Mouse (Mus musculus) regulatory T cell (primary cell): ENCODE measurements at regions not wholly inside any gene's neighbourhood (a gene's known extent, or its start where the extent isn't known, plus 50 kb on each side); places are given as distances from the start of the nearest gene placed in this dataset.

Experiments used
- in situ Hi-C: fragments of 300-600 bp; cut with MboI, MseI; formaldehyde crosslinking; loops from one replicate; pipeline ENCODE4 v1.15.1; 2025; ENCODE audit warnings: high pct_unique_total_duplicates

DNA sequence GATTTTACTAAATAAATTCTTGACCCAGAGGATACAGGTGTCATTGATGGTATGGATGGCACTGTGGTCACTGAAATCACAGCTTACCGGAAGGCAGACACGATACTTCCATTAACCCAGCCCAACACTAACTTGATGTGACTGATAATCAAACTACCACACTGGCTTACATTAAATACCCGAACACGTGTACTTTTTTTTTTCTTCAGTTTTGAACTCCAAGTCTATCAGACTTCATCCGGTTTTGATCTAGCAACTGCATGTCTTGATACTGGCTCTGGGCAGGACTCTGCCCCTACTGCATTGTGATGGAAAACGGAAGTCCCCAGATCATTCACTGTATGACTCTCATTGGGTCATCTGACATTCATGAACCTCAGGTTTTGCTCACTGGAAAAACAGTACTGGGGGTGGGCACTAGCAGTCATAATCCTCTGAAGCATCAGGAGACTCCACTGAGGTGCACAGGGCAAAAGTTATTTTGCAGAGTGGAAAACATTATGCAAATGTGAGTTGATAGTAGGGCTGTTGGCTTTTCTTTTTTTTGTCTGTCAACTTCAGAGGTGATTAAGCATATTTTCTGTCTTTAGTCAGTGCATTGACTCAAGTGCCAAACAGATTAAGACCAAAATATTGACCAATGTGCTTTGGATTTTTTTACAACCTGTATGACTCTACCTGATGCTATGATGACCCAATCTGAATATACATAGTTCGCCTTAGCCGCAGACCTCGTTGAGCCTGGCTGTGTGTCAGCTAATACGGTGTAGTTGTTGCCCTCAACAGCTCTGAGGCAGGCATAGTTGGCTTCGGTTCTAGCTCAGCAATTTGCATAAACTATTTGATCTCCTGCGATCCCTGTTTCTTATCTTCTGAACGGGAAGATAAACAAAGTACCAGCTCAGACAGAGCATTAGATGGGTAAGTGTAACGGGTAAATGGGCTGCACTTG lies 174.1 kb upstream of the Cited2 start:
- in situ Hi-C loops, result no loop called here

DNA sequence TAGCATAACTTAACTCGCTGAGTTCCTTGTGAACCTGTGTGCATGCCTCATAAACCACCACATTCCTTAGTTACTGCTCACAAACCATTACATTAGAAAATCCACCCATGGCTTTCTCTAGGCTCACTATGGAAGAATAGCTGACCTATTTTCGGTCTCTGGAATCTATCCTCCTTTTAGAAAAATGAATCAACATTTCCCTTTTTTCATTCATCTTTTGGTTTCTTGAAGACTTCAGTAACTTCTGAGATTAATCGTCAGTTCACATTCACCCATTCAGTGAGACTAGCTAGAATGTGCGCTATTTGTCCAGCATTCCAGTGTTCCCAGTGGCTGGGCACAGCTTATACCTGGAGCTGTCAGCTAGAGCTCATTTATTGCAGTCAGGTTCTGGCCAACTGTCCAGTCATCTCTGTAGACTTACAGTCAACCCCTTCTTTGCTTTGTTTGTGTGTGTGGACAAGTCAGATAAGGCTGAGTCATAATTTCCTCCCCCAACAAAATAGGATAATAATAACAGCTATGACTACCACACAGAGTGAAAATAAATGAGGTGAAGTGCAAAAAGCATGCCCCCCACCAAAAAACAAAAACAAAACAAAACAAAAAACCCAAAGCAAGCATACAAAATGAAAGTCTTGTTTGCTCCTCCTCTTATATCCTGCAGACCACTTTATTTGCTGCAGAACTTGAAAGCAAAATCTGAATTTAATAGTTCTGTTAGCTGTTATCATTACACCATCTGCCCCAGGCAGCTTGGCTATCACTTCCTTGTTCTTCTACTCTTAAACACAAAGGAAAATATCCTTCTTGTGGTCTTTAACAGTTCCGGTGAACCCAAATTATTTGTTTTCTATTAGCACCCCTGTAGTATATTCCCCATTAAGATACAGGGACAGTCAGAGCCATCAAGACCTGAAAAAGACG lies 173.0 kb upstream of the Cited2 start:
- in situ Hi-C loops, result loop anchor here (10.0 kb wide), 1 partner anchor 65 kb away; no protein-coding TSS in a partner anchor

DNA sequence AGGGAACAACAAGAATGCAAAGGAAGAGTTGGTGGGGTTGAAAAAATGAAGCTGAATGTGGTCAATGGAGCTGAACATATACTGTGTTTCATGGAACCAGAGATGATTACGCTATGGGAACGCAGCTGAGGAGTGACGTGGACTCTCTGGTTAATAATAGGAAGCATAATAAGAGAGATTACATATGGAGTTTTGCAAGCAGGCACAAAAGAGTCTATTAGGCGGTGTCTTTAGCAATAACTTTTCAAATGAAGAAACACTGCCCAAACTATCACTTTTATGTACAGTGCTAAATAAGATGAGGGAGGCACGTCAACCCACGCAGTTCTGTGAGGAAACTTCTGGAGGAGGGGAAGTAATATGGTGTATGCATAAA lies 172.4 kb upstream of the Cited2 start:
- in situ Hi-C loops, result loop anchor here (10.0 kb wide), 1 partner anchor 64 kb away; no protein-coding TSS in a partner anchor

DNA sequence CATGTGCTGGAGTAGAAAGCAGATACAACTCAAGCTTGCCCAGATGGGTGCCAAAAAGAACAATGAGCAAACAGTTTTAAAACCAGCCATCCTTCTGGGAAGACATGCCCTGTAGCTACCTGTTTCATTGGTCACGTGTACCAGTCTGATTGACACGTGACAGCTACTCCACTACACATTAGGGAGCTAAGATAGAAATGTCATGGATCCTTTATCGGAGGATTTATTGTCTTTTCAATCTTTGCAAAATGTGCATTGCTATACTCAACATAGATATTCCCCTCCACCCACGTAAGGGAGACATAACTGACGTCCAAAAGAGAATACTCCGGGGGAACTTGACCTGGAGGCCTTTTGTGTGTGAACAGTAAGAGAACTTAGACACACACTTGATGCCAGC lies 171.1 kb upstream of the Cited2 start:
- in situ Hi-C loops, result loop anchor here (10.0 kb wide), 1 partner anchor 63 kb away; no protein-coding TSS in a partner anchor

DNA sequence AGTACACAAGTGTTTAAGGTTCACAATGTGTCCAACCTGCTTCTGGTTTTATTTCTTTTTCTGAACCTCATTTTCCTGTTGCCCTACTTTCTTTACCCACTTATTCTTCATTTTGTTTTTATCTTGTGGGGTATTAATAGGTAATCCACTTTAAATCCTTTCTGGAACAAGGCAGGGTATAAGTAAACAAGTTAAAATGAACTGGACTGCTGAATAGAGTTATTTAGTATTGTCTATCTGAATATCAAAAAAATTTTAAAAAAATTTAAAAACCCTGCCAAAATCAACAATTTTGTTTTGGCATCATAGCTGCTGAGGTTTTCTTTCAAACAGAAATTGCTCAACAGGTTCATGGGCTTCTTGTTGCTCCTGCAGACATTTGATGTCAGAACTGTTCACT lies 170.7 kb upstream of the Cited2 start:
- in situ Hi-C loops, result loop anchor here (10.0 kb wide), 1 partner anchor 63 kb away; no protein-coding TSS in a partner anchor

DNA sequence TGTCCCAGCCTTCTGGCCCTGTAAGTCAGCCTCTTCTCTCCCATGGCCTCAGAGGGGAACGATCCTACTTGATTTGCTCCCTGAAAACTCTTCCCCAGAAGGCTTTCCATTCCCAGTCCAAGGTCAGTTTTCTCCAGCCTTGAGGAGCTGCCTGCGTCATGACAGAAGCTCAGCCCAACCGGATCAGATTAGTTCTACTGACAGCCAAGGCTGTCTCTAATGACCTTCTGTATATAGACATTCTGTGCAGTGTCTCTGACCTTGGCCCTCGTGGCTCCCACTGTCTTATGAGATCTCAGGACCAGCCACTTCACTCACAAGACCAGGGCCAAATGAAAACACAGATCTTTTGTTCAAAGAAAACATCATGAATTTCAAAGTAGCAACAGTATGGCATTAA lies 166.6 kb upstream of the Cited2 start:
- in situ Hi-C loops, result loop anchor here (10.0 kb wide), 1 partner anchor 58 kb away; no protein-coding TSS in a partner anchor

DNA sequence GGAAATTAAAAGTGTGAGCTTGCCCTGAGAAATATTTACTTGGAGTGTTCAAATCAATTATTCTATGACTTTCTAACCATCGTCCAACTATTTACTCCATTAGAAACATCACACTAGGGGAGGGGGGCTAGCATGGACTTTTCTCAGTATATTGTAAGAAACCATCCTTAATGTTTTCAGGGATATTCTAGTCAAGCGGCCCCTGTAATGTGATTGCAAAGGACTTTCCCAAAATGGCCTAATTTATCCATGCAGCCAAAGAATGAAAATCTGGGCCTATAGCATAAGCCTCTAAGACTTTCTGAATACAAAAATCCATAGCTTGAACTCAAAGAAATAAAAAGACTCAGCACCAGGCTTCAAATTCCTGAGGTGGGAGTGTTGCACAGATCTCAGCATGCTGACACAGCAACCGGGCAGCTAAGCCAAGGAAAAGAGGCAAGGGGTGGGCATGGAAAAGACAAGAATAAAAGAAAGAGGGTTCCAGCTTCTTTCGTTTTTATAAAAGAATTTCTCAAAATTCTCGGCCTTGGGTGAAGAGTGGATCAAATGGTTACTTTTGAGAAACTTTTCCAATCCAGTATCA lies 163.6 kb upstream of the Cited2 start:
- in situ Hi-C loops, result loop anchor here (10.0 kb wide), 1 partner anchor 55 kb away; no protein-coding TSS in a partner anchor

DNA sequence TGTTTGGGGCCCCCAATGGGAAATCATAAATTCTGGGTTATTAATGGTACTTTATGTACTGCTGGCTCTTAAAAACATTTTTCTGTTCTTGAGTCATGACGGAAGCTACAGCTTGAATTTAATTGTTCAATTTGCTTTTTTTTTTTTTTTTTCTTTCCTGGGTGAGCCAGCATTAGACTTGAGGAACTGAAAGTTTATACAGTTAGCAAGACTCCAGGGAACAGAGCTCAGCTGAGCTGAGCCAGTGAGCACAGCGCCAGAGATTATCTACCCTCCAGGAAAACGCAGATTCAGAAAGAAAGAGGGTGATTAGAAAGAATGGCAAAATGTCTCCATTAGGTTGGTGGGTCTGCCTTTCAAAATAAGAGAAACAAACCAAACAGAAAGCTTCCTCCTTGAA lies 163.0 kb upstream of the Cited2 start:
- in situ Hi-C loops, result loop anchor here (10.0 kb wide), 1 partner anchor 55 kb away; no protein-coding TSS in a partner anchor

DNA sequence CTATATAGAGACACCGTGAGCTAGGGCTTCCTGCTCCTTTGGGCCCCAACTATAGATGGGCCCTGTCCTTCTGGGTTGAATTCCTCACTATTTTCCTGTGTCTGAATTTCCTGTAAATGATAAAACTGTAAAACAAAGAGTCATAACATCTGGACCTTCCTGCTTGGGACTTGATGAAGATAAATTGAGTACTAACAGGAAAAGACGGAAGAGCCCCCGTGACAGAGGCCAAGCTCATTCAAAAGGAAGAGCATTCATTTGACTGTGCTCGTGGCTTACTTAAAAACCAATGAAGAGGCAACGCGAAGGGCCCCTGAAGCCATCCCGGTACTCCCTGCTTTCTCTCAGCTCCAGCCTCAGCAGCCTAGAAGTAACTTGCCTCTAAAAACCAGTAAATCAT lies 161.6 kb upstream of the Cited2 start:
- in situ Hi-C loops, result no loop called here

DNA sequence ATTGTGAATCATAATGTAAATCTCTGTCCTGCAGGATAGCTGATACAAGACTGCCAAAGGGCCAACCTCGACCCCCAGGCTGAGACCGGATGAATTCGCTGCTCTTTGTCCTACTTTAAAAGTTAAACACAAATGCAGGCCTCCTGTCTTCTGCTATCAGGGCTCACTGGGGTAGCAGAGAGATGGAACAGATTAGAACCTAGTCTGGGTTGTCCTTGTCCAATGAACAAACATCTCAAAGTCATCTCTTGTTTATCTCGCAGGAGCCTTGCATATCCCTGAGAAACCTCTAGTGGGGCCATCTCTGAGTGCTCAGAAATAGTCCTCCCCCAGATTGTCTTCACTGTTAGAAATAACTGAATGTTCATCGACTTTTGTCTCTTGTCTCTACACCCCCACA lies 161.0 kb upstream of the Cited2 start:
- in situ Hi-C loops, result no loop called here

DNA sequence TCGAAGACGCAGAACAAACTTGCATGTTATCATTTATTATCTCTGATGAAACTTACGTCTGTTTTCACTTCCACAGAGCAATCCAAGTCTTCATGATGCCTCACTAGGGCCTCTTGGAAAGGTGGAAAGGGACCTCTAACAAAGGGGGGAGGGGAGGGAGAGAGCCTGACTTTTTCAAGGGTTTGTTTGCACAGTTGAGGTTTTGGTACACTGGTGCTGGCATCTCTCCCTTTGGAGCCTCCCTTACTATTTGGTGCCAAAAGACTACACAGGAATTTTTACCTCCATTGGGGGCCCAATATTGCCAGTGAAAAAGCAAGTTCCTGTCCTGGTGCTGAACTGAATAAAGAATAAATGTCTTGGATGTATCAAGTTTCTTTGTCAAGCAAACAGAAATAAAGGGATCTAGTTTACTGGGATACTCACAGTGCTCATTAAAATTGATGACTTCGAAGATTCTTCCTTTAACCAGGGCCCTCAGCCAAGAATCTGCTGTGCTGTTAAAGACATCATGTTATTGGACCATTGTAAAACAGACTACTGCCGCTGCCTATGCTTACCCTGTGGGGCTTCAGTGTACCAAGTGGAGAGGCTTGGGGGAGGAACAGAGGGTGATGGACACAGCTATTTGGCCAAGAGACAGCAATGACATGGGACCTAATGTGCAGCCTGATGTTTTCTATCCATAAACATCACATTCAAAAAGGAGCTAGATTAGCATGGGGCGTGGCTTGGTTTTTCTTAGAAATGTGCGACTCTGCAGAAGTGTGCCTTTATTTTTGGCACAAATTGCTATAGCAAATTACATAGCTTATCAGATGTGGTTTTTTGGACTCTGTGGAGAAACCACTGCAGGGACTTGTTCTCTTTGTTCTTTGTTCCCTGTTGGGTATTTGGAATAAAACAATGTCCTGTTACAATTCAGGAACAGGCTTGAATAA lies 160.3 kb upstream of the Cited2 start:
- in situ Hi-C loops, result no loop called here

DNA sequence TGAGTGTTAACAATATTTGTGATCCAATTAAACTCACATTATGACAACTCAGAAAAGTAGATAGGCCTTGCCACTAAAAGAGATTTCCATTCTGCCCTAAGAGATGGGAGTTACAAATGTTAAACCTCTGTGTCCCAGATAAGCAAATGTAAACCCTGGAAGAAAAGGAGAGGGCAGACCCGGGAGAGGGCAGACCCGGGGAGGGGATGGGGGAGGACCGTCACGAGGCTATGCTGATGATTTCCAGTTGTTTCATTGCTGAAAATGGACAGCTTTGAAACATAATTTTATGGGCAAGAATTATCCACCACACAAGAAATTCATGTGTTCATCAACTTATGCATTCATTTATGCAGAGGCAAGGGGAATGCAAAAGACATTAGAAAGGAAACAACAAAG lies 159.7 kb upstream of the Cited2 start:
- in situ Hi-C loops, result no loop called here

DNA sequence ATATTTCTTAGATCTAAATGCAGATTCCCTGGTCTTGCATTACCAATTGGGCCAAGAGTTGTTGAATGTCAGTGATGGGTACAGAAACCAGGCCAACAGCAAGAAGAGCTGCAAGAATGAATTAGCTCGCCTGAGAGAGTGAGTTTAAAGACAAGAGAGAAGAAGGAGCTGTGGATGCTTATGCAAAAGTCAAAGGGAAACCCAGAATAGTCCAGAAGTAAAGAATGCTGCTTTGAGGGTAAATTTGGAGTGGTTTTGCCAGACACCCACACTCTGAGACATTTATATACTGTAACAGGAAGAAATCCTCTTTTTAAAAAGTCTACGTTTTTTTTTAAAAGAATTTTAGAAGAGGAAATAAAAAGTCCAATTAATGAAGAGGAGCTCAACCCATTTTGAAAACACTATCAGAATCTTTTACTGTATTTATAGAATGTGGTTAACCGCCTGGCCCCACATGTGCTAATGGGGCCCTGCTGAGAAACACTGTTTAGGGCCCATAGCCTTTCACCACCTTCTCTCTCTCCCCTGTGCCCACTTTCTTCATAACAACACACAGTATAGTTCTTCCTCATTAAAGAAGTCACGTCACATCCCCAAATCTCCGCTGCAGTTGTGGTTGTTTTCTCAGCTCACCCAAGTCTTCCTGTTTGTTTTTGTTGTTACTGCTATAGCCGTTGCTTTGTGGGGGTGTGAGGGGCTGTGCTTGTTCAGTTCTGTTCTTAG lies 158.0 kb upstream of the Cited2 start:
- in situ Hi-C loops, result no loop called here

DNA sequence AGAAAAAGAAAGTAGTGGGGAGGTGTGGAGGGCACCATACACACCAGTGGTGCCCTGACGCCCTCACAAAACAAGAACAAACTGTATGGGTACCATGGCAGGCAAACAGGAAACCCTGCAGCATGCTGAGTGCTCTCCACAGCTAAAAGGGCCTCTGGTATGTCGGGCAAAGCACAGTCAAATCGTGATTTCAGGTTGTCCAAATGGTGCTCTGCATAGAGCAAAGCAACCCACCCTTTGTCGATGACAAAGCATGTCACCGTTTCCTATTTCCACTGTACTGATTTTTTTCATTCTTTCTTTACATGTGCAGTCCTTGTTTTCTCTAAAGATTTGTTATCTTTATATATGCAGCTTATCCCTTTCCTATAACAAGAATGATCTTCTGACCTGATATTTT lies 156.0 kb upstream of the Cited2 start:
- in situ Hi-C loops, result no loop called here

DNA sequence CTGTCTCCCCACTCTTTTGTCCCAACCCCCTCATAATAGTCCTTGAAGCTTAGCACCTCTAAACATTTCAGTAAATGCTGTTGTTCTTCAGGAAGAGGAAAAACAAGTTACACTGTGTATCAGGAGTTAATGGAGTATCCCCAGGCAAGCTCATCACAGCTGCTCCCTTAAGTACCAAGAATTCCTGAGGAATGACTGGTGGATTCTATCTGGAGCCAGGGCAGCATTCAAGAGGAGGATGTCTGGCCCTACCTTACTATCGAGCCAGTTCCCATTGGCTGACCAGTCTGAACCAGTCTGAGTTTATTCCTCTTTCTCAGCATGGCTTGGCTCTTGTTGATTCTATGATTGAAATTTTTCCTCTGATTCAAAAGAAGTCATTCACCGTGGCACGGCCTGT lies 155.4 kb upstream of the Cited2 start:
- in situ Hi-C loops, result no loop called here

DNA sequence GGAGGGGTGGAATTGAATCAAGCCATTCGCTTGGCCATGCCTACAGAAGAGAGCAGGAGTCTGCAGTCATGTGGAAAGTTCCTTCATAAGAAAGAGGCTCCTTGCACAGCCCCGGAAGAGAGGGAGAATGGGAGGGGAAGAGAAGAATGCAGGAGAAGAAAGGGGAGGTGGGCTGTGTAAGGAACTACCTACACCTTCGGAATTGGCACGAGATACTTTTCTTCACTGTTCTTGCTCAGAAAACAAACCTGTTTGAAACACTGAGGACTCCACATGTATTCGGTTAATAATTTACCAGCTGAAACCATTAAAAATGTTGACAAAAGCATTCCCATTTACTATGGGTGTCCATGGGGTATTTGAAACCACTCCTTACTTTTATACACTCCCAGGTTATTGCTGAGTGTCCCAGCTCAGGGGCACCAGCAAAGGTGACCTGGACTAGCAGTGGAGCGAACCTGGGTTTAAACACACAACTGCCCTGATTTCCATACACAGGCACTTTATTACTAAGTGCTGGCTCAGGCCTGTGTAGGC lies 153.4 kb upstream of the Cited2 start:
- in situ Hi-C loops, result no loop called here

DNA sequence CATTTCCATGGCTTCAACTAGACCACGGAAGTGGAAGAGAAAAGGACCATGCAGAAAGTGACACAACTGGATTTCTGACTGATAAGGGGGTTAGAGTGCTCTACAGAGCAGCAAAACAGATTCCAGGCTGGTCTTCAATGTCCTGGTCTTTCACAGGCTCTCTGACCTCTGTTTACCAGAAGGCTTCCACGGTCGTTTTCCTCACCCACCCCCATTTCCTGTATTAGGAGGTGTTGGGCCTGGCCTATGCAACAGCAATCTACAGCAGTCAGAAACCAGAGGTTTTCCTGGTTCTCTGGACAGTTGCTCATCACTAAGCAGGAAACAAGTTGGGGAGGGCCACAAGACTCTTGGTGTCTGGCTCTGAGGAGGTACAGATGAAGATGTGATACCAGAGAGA lies 148.1 kb upstream of the Cited2 start:
- in situ Hi-C loops, result no loop called here

DNA sequence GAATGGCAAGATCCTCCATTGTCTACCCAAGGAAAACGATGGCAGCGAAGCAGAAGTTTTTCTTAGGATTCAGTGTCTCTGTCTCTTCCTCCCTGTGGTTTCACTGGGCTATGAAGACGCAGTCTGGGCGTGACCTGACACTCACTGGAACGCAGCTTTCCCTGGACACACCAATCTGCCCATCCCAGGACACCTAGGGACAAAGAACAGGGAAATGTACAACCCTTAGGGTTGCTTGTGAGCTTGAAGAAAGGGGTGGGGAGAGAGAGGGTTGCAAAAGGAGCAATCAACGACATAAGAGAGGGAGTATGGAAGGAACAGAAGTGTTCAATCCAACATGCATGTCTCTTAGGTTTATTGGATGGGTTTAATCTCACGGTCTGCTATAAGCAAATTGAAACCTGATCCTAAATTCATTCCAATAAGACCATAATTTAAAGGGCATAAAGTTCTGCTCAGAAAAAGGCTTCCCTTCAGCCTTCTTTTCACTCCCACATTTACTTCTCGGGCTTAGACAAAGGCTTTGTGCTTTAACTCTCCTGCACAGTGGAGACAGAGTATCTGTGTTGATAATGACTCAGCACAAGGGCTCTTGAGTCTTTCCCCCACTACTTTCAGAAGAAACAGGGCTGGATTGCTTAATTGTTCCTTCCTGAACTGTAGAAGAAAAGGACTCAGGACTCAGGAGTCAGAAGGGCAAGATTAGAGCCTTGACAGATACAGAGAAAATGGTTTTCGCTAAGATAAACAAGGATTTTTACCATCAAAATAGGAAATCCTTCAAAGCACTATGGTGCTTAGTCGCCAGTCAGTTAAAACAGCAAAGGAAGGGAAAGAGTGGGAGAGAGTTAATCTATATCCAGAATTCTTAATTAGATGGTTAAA lies 147.3 kb upstream of the Cited2 start:
- in situ Hi-C loops, result no loop called here

DNA sequence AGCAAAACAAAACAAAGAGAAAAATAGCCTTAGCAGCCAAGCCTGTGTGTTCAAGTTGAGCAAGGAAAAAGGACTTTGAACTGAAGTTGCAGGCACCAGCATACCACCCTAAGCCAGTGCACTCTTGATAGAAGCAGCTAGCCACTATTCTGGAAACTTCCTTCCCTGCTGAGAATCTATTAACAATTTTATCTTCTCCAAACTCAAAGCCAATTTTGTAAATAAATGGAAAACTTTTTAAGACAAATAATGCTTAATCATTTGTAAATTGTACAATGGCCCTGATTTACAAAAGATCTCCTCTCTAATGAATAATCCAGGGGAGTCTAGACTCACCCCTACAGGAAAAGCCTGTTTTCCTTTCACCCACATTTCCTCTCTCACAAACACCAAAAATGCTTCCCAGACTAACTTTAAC lies 146.7 kb upstream of the Cited2 start:
- in situ Hi-C loops, result no loop called here
